Mouse (Mus musculus) lung, adult 18-20 months (tissue): ENCODE measurements at regions not wholly inside any gene's neighbourhood (a gene's known extent, or its start where the extent isn't known, plus 50 kb on each side); places are given as distances from the start of the nearest gene placed in this dataset.
A peak's percentile ranks its signal among the peaks of the same experiment; 100 is the strongest.

Experiments
- DNase-seq, 2 experiments: peaks; one replicate each; pipeline ENCODE4 v3.0.0; 2022; ENCODE audit warnings: mixed read lengths in 2 of 2

DNA sequence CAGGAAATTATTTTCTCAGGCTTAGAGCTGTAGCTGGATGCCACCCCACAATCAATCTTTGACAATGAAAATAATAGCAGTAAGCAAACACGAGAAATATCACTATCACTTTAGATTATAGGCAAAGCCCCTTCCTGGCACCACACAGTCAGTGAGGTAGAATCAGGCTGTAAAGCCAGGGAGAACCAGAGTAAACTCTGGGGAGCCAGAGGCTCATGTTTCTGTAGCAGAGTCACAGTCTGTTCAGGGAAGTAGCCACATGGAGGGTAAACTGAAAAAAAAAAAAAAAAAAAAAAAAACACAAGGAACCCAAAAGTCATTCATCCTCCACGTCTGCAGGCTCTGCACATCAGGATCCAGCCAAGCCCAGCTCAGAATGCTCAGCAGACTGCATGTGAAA, 73.6 kb upstream of the Kctd3 start:
- no peak for DNase-seq

DNA sequence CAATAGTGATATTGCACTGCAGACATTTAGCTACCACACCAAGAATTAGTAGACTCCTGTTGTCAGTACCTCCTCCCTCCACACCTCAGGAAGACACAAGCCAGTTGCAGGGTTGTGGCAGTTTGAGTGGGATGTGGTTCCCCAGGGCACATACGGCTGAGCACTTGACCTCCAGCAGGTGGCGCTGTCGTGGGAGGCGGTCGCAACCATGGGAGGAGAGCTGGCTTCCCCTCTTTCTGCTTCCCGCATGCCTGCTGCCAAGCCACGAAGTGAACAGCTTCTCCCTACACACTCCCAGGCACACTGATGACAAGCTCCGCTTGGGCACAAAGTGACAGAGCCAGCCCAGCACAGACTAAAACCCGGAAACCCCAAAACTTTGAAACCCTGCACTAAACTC, 73.2 kb upstream of the Kctd3 start:
- DNase-seq = peak; percentile 48 to 68

DNA sequence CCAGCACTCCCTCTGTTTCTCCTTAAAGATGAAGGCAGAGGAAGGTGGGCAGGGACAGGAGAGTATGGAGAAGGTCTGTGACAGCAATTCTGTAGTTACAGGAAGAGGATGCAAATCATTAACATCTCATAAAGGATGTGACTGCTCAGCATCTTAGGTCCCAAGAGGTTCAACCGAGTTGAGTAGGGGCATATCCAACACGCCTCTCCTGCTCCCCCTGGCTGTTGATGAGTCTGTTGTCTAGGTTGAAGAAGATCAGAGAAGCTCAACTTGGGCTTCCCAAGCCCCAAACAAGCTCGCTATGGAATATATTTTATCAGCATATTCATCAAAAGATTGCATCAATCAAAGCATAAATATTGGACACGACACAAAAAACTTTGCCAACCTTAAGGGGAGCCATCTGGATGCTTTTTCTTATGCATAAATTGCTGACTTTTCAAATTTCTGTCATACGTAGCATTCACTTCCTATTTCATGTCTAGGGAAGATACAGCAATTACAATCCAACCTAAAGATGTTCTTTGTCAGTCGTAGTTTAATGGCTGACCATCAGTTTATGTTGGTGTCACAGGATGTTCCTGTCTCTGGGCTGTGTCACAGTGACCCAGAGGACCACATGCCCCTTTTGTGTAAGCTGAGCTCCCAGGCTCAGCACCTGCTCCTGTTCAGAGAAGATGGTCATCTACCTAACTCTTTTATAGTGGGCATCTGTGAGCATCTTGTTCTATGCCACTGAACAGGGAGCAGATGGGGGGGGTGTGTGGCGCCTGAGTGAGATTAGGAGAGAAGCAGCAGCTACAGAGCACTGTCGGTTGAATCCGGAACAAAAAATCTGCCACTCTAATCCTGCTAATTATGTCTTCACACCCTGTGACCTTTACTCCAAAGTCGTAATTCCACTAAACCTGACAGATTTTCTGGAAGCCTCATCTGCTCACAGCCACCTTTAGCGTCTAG, 72.1 kb upstream of the Kctd3 start:
- no peak for DNase-seq

DNA sequence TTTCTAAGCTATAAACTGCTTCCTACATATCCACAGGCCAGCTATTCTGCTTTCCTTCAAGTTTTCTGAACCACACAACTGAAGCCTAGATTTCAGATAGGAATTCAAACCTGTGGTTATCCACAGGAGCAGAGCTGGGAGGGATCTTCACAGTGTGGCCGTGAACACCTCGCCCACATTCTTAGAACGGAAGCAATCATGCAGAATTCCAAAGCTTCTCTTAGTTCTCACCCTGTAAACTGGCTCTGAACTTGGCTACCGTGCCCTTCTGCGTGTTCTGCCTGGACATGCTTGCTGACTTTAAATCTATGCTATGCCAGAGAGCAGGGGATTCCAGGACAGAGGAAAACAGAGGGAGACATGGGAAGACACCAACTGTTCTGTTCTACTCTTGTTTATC, 70.2 kb upstream of the Kctd3 start:
- DNase-seq = no peak

DNA sequence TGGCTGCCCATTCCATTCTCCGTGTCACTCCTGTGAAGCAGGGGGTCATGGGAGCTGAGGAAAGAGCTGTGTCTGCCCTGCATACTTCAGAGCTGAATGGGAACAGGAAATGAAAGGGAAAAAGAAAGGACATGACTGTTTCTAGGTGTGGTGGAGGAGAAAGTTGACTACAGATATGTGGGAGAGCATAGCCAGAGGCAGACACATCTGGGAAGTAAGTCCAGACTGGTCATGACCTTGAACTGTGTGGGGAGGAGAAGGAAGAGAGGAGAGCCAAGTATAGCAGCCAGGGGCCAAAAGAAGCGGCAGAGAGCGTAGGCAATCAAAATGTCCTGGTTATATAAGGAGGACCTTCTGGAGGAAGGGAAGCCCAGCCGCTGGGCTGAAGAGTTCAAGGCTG, 68.6 kb upstream of the Kctd3 start:
- no peak for DNase-seq

DNA sequence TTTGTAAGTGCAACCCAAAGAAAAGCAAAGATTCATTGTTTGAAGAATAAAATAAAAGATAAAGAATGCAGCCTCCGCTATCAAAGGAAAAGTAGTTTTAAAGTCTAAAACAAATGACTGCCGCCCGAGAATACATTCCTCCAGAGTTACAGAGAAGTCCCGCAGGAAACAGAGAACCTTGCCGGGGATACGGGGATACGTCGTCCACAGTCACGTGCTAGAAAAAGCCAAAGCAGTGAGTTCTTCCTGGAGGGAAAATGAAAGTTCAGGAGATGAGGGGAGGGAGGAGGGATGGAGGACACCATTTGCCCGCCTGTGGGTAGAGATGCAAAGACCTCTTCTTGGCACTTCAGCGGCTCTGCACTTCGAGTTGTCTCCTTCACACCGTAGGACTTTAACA, 68.0 kb upstream of the Kctd3 start:
- DNase-seq = peak; percentile 12 to 24

DNA sequence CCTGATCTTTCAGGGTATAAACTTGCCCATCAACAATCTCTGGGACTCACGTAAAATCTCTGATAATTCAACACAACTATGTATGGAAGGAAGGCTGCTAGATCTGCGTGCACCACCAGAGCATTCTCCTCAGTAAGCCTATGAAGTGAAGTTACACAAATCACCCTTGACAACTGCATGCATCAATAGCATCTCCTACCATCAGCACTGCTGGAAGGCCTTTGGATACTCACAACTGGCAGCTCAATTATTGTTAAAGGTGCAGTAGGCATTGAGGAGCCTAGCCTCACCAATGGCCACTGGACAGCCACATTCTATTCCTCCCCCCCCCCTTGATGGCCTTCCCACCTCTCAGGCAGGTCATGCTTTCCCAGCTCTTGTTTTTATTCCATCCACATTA, 64.9 kb upstream of the Kctd3 start:
- no peak for DNase-seq

DNA sequence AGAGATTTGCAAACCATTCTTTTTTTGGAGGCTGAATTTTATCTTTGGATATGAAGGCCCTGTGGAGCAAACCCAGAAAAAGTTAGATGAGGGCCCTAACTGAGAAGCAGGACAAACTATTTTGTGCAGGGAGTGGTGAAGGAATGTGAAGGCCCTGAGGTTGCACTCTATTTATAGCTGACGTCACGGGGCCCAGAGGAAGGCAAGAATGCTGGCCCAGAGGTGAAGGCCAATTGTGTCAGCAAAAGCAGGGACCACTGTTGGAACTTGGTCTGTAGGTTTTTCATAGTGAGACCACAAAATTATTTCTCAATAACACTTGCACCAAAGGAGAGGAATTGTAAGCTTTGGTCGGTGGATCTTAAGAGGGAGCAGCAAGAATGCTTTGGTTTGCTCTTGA, 60.6 kb upstream of the Kctd3 start:
- no peak for DNase-seq

DNA sequence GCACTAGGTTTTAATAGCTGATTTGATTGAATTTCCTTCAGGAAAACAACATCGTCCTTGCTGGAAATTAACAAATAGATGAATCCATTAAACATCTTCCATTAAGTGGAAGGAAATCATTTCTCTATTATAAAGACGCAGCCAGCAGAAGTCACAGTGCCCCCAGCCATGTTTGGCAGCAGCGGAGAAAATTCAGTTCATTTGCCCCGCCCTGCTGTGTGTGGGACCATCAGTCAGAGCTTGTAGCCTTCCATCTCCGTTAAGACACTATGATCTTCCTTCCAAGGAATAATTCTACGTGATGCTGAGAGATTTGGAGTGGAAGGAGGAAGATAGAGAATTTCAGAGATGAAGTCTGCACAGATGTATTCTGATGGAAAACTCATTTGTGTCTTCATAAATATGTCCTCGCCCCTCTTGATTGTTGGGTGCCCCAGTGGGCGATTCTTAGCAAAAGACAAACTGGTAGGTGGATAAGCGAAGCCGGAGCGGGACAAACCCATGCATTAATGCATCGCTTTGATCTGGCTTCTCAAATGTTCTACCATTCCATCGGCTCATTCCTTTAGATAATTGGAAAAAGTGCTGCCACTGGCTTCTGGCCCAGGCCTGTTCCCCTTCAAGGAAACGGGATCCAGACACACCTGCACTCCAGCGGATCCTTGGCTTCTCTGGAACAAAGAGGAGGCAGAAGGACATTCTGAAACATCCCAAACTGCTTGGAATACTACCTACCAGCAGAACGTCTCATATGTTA, 59.7 kb upstream of the Kctd3 start:
- DNase-seq = no peak

DNA sequence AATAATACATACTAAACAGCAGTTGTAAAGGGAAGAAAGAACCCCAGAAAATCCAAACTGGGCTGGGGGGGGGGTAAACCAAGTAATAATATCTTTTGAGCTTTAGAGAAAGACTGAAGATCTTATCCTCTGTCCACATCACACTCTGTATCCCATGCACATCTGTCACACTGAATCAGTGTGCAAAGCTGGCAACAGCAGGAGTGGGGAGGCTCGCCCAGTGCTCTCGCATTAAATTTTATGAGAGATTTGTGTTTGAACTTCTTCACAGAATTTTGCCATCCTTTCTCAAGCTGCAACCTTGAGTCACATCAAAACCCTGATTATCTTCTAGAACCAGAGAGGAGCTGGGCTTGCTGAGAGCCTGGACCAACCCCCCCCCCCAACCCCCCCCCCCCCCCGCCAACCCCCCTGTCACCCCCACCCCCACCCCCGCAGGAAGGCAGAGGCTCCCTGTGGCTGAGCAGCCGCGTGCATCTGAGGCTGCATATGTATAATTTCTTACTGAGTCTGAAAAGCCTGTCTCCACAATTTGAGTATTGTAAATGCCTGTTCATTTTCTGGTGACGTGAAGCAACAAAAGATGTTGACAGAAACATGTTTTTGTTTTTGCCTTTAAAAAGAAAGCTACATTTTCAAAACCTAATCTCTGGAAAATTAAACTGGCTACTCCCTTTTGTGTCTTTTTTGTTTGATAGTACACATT, 59.0 kb upstream of the Kctd3 start:
- no peak for DNase-seq

DNA sequence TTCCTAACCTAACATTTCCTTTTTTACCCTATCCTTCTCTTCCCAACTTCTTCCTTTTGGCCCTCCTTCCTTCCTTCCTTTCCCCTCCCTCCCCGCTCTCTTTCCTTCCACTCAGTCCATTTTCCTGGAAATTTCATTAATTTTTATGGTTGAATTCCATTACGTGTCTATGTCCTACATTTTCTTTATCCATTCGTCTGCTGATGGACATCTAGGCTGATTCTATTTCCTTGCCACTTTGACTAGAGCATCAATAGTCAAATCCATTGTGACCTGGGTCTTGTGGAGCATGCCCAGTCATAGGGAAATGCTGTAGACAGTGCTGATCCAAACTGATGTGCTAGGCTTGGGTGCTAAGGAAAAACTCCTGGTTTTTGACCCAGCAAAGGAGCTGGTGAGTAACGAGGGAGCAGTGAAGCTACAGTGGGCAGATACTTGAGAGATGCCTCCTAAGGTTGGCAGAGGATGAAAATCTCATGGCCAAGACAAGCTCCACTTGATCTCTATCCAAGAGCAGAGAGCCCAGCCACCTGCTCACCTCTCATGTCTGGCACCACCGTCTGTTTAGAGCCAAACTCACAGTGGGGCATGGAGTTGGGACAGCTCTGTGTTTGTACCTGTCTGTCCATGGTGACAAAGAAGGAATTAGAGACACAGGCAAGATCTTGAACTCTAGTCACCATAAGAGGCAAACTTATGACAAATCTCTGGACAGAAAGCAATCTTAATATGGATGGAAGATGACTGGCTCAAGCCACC, 57.7 kb upstream of the Kctd3 start:
- DNase-seq = no peak

DNA sequence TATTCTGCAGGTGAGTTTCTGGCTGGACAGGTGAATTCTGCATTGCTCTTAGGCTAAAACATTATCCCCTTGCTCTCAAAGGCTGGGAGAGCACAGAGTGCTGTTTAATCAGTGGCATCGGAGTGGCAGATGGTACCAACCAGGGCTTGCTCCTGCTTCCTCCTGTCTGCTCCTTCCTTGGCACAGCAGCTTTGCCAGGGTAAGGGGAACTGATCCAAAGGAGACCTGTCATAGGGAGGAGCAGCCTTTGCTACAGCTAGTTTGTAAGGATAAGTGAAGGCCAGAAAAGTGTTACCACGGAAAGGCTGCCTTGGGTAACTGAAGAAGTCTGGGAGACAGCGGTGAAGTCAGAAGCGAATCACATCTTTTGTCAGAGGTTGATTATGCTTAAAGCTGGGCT, 57.0 kb upstream of the Kctd3 start:
- DNase-seq = no peak

DNA sequence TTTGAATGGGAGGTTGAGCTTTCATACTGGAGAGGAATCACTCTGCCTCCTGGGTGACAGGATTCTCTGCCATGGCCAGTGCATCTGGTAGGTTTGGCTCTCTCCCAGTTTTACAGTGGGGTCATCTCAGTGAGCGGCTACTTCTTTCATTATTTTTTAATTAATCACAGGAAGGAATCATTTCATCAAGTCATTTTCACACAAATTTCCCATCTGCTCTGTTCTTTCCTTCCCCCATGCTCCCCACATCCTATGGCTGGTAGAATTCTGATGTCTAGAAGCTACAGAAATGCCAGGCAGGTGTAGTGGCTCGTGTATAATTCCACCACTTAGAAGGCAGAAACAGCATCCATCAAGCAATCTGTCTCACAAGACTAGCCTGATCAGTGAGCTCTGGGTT, 56.1 kb upstream of the Kctd3 start:
- no peak for DNase-seq

DNA sequence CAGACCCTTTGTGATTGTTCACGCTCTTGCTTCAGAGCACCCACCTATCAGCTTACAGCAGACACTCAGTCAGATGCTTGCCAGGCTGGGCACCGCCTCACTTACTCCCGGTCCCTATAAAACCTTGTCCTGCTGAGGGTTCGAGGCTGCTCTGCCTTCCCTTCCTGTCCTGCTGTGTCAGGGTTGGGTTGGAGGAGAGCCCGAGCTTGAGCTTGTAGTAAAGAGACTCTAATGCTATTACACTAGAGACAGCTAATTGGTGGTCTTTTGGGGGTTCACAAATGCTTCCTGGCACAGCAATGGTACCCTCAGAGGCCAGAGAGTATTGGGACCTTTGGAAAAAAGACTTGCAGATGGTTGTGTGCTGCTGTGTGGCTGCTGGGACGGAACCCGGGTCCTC, 55.6 kb upstream of the Kctd3 start:
- no peak for DNase-seq
